Mouse (Mus musculus): ENCODE measurements at regions not wholly inside any gene's neighbourhood (a gene's known extent, or its start where the extent isn't known, plus 50 kb on each side); places are given as distances from the start of the nearest gene placed in this dataset.

GRCm38 (mm10) chr12:10445738-10446137 is 55.2 kb downstream of the Rdh14 start:
- no peak overlapping the region for H3K9ac ChIP-seq (ENCODE audit: low read depth, low read length)
- 89% methylated on average over 1 of the region's 1 CpGs for WGBS
- no peaks in the 10 kb centered on the region for H3K27me3 ChIP-seq (replicated peaks; ENCODE audit: control insufficient read depth, insufficient read depth, low read length)

GRCm38 (mm10) chr12:10457960-10458655 is 67.5 kb downstream of the Rdh14 start:
- no peak overlapping the region for H3K27ac ChIP-seq (replicated peaks; ENCODE audit: low read depth, low read length)
- ATAC-seq (ENCODE audit: low read depth): no peak
- H3K4me1 ChIP-seq (ENCODE audit: control insufficient read depth, insufficient read depth, low read length): no peaks in the 10 kb centered on the region
- no peaks in the 10 kb centered on the region for H3K27me3 ChIP-seq (replicated peaks; ENCODE audit: control insufficient read depth, insufficient read depth, low read length)
- no peak overlapping the region for H3K4me2 ChIP-seq (ENCODE audit: low read depth, low read length)
- no peak overlapping the region for H3K4me3 ChIP-seq (ENCODE audit: low read depth, low read length)
- no peaks in the 10 kb centered on the region for H3K9me3 ChIP-seq (ENCODE audit: control insufficient read depth, low read length)
- no peaks in the 10 kb centered on the region for H3K36me3 ChIP-seq (ENCODE audit: control insufficient read depth, insufficient read depth, low read length)
- WGBS: 69% methylated on average over 1 of the region's 1 CpGs
- no peak overlapping the region for H3K9ac ChIP-seq (ENCODE audit: low read depth, low read length)
- no peak for DNase-seq (ENCODE audit: low spot score)

More at GRCm38 (mm10) chr12:10445738-10446137, 55.2 kb downstream of the Rdh14 start:
- H3K4me3 ChIP-seq (ENCODE audit: low read depth, low read length): no peak overlapping the region
- ATAC-seq (ENCODE audit: low read depth) (no peak), DNase-seq (ENCODE audit: low spot score) (no peak)
- H3K36me3 ChIP-seq (ENCODE audit: control insufficient read depth, insufficient read depth, low read length): no peaks in the 10 kb centered on the region
- H3K4me2 ChIP-seq (ENCODE audit: low read depth, low read length): no peak overlapping the region
- no peaks in the 10 kb centered on the region for H3K9me3 ChIP-seq (ENCODE audit: control insufficient read depth, low read length)
- no peaks in the 10 kb centered on the region for H3K4me1 ChIP-seq (ENCODE audit: control insufficient read depth, insufficient read depth, low read length)
- no peak overlapping the region for H3K27ac ChIP-seq (replicated peaks; ENCODE audit: low read depth, low read length)

DNA sequence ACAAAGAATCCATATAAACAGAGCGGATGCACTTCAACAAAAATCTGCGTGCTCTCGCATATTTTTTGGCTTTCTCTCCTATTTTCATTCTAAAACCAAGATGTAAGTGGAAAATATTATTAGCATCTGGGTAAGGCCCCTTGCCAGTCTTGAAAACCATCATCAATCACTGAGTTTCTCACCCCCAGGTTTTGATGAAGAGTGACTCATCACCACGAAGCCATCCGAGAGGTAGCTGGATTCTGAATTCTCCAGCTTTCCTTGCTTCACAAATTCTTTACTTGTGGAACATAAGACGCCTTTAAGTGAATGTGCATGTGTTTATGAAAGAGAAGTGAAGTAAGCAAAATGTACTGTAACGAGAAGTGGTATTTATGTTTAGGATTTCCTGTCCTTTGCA is 71.2 kb downstream of the Rdh14 start:
- no peak overlapping the region for H3K4me2 ChIP-seq (ENCODE audit: low read depth, low read length)
- DNase-seq (ENCODE audit: low spot score) (peak; percentile 51), ATAC-seq (ENCODE audit: low read depth) (no peak)
- H3K9me3 ChIP-seq (ENCODE audit: control insufficient read depth, low read length): no peaks in the 10 kb centered on the region
- H3K9ac ChIP-seq (ENCODE audit: low read depth, low read length): no peak overlapping the region
- H3K4me1 ChIP-seq (ENCODE audit: control insufficient read depth, insufficient read depth, low read length): no peaks in the 10 kb centered on the region
- peak overlapping the region; percentile 57 for H3K27ac ChIP-seq (replicated peaks; ENCODE audit: low read depth, low read length)
- no peaks in the 10 kb centered on the region for H3K36me3 ChIP-seq (ENCODE audit: control insufficient read depth, insufficient read depth, low read length)
- no peaks in the 10 kb centered on the region for H3K27me3 ChIP-seq (replicated peaks; ENCODE audit: control insufficient read depth, insufficient read depth, low read length)
- no peak overlapping the region for H3K4me3 ChIP-seq (ENCODE audit: low read depth, low read length)
- 56% methylated on average over 7 of the region's 7 CpGs for WGBS

DNA sequence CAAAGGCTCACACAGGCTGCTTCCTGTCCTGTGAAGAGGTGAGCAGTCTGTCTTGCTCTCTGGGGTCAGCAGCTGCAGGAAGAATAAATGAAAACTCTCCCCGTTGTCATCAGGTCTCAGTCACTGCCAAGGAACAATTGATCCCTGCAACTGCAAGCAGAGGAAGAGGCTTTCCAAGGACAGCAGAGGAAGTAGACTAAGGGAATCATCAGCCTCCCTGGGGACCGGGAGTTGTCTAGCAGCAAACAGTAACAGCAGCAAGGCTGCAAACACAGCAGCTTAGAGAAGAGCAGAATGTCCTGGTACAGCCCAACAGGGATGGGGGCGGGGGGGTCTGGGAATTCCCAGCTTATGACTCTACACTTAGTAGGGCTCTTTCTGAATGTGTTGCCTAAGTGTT is 72.4 kb downstream of the Rdh14 start:
- no peaks in the 10 kb centered on the region for H3K27me3 ChIP-seq (replicated peaks; ENCODE audit: control insufficient read depth, insufficient read depth, low read length)
- H3K9me3 ChIP-seq (ENCODE audit: control insufficient read depth, low read length): no peaks in the 10 kb centered on the region
- 47% methylated on average over 3 of the region's 3 CpGs for WGBS
- no peaks in the 10 kb centered on the region for H3K4me1 ChIP-seq (ENCODE audit: control insufficient read depth, insufficient read depth, low read length)
- H3K36me3 ChIP-seq (ENCODE audit: control insufficient read depth, insufficient read depth, low read length): no peaks in the 10 kb centered on the region
- peak; percentile 59 for DNase-seq (ENCODE audit: low spot score)
- no peak overlapping the region for H3K4me2 ChIP-seq (ENCODE audit: low read depth, low read length)
- H3K4me3 ChIP-seq (ENCODE audit: low read depth, low read length): no peak overlapping the region
- no peak for ATAC-seq (ENCODE audit: low read depth)
- no peak overlapping the region; the same call in 1 of the 2 replicates for H3K27ac ChIP-seq (replicated peaks; ENCODE audit: low read depth, low read length)
- no peak overlapping the region for H3K9ac ChIP-seq (ENCODE audit: low read depth, low read length)

DNA sequence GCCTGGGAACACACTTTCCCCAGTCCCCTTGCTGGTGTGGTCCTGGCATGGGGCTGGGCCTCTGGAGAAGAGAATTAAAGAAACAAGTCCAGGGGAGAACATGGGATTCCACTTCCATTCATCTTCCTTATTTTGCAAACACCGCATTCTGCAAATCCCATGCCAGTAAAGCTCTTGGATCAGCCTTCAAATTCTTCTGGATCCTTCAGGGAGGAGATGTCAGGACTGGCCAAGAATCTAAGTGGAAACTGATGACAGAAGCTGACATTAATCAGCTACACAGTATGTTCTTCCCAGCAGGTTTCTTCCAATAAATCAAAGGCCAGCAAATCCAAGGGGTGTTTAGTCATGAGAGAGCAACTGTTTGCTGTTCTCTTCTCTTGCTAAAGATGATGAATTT is 83.4 kb downstream of the Rdh14 start:
- Histone ChIP-seq H3K4me2 (ENCODE audit: low read depth, low read length) (no peak overlapping the region), H3K36me3 (ENCODE audit: control insufficient read depth, insufficient read depth, low read length) (no peaks in the 10 kb centered on the region), H3K9ac (ENCODE audit: low read depth, low read length) (no peak overlapping the region), H3K9me3 (ENCODE audit: control insufficient read depth, low read length) (no peaks in the 10 kb centered on the region), H3K27me3 (replicated peaks; ENCODE audit: control insufficient read depth, insufficient read depth, low read length) (no peaks in the 10 kb centered on the region), H3K4me1 (ENCODE audit: control insufficient read depth, insufficient read depth, low read length) (peaks cover 2% of the 10 kb centered on the region; the same call in 1 of the 2 replicates), H3K27ac (replicated peaks; ENCODE audit: low read depth, low read length) (no peak overlapping the region), H3K4me3 (ENCODE audit: low read depth, low read length) (no peak overlapping the region)
- DNase-seq (ENCODE audit: low spot score): peak; percentile 81
- ATAC-seq (ENCODE audit: low read depth): no peak
- whole genome bisulfite sequencing: 36% methylated on average over 1 of the region's 1 CpGs

GRCm38 (mm10) chr12:10480781-10481180 is 90.2 kb downstream of the Rdh14 start:
- Histone ChIP-seq H3K4me3 (ENCODE audit: low read depth, low read length) (no peak overlapping the region), H3K27ac (replicated peaks; ENCODE audit: low read depth, low read length) (no peak overlapping the region), H3K4me2 (ENCODE audit: low read depth, low read length) (no peak overlapping the region), H3K9me3 (ENCODE audit: control insufficient read depth, low read length) (no peaks in the 10 kb centered on the region), H3K4me1 (ENCODE audit: control insufficient read depth, insufficient read depth, low read length) (no peaks in the 10 kb centered on the region), H3K36me3 (ENCODE audit: control insufficient read depth, insufficient read depth, low read length) (no peaks in the 10 kb centered on the region), H3K9ac (ENCODE audit: low read depth, low read length) (no peak overlapping the region), H3K27me3 (replicated peaks; ENCODE audit: control insufficient read depth, insufficient read depth, low read length) (no peaks in the 10 kb centered on the region)
- DNase-seq (ENCODE audit: low spot score) (no peak), ATAC-seq (ENCODE audit: low read depth) (no peak)
- WGBS: 27% methylated on average over 1 of the region's 1 CpGs

GRCm38 (mm10) chr12:10482294-10483010 is 91.9 kb downstream of the Rdh14 start:
- Histone ChIP-seq H3K9me3 (ENCODE audit: control insufficient read depth, low read length) (no peaks in the 10 kb centered on the region), H3K4me3 (ENCODE audit: low read depth, low read length) (no peak overlapping the region), H3K4me2 (ENCODE audit: low read depth, low read length) (no peak overlapping the region), H3K27ac (replicated peaks; ENCODE audit: low read depth, low read length) (no peak overlapping the region), H3K4me1 (ENCODE audit: control insufficient read depth, insufficient read depth, low read length) (no peaks in the 10 kb centered on the region), H3K27me3 (replicated peaks; ENCODE audit: control insufficient read depth, insufficient read depth, low read length) (no peaks in the 10 kb centered on the region), H3K9ac (ENCODE audit: low read depth, low read length) (no peak overlapping the region), H3K36me3 (ENCODE audit: control insufficient read depth, insufficient read depth, low read length) (no peaks in the 10 kb centered on the region)
- DNase-seq (ENCODE audit: low spot score) (no peak), ATAC-seq (ENCODE audit: low read depth) (no peak)
- WGBS: 70% methylated on average over 4 of the region's 4 CpGs

GRCm38 (mm10) chr12:10506721-10507120 is 116.1 kb downstream of the Rdh14 start:
- no peaks in the 10 kb centered on the region for H3K4me1 ChIP-seq (ENCODE audit: control insufficient read depth, insufficient read depth, low read length)
- DNase-seq (ENCODE audit: low spot score): peak; percentile 69
- no peak overlapping the region for H3K4me3 ChIP-seq (ENCODE audit: low read depth, low read length)
- H3K9ac ChIP-seq (ENCODE audit: low read depth, low read length): no peak overlapping the region
- H3K36me3 ChIP-seq (ENCODE audit: control insufficient read depth, insufficient read depth, low read length): no peaks in the 10 kb centered on the region
- H3K9me3 ChIP-seq (ENCODE audit: control insufficient read depth, low read length): no peaks in the 10 kb centered on the region
- H3K4me2 ChIP-seq (ENCODE audit: low read depth, low read length): no peak overlapping the region
- ATAC-seq (ENCODE audit: low read depth): no peak
- H3K27ac ChIP-seq (replicated peaks; ENCODE audit: low read depth, low read length): no peak overlapping the region
- no peaks in the 10 kb centered on the region for H3K27me3 ChIP-seq (replicated peaks; ENCODE audit: control insufficient read depth, insufficient read depth, low read length)

DNA sequence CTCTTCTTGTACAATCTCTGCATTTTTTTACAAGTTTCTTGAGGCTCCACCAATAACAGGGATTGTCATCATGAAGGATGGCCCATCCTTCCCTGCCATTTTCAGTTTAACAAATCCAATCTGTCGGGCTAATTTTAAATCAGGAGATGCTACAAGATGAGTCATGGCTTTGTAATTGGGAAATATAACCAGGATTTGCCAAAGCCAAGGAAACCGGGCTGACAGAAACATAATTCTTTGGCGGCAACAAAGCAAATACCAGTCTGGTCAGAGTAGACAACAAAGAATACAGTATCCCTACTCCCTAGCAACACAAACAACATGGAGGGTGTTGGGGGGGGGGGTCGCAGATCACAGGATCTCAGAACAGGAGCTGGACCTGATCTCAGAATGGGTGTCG is 123.0 kb downstream of the Rdh14 start:
- ATAC-seq (ENCODE audit: low read depth) (no peak), DNase-seq (ENCODE audit: low spot score) (no peak)
- Histone ChIP-seq H3K4me2 (ENCODE audit: low read depth, low read length) (no peak overlapping the region), H3K9ac (ENCODE audit: low read depth, low read length) (no peak overlapping the region), H3K27me3 (replicated peaks; ENCODE audit: control insufficient read depth, insufficient read depth, low read length) (no peaks in the 10 kb centered on the region), H3K36me3 (ENCODE audit: control insufficient read depth, insufficient read depth, low read length) (no peaks in the 10 kb centered on the region), H3K4me1 (ENCODE audit: control insufficient read depth, insufficient read depth, low read length) (no peaks in the 10 kb centered on the region), H3K4me3 (ENCODE audit: low read depth, low read length) (no peak overlapping the region), H3K27ac (replicated peaks; ENCODE audit: low read depth, low read length) (no peak overlapping the region), H3K9me3 (ENCODE audit: control insufficient read depth, low read length) (no peaks in the 10 kb centered on the region)
- 77% methylated on average over 5 of the region's 5 CpGs for WGBS

All from embryonic facial prominence, embryonic 14.5 days (tissue).